Mouse (Mus musculus): ENCODE data around the gene Ppm1g. TPM values are rescaled to one million over a fixed set of nuclear protein-coding genes. Genes with fewer than 3 reads are reported as not detected.

Gene Ppm1g
- 41.1 and 43.2 TPM in 2 replicates for polyA plus RNA-seq (2012; rRNA removed)

GRCm38 (mm10) chr5:31220448-31221303, at the start of gene Ppm1g:
Gene Ppm1g (minus strand): TSS chr5:31220687.
- Histone ChIP-seq H3K27me3 (replicated peaks; ENCODE audit: control insufficient read depth, insufficient read depth, low read length) (no peaks in the 10 kb centered on the region), H3K4me1 (ENCODE audit: control insufficient read depth, insufficient read depth, low read length) (no peaks in the 10 kb centered on the region), H3K4me3 (ENCODE audit: insufficient read depth, low read depth, low read length) (peak within 1 kb of the TSS; percentile 93), H3K27ac (ENCODE audit: insufficient read depth, low read depth, low read length) (peak within 1 kb of the TSS; percentile 63), H3K36me3 (ENCODE audit: control insufficient read depth, insufficient read depth, low read length) (no peaks in the 10 kb centered on the region)
- DNase-seq: peak; percentile 98
- no peak for TF ChIP-seq CTCF (conservative IDR thresholded peaks at IDR 0.05; ENCODE audit: insufficient read depth, insufficient read length, low read depth, low read length)
- peak; percentile 95 for TF ChIP-seq POLR2A (IDR thresholded peaks at IDR 0.05; ENCODE audit: low read depth, low read length)
- WGBS: under 1% methylated on average over 70 of the region's 70 CpGs

- Histone ChIP-seq H3K36me3 (ENCODE audit: control insufficient read depth, insufficient read depth, low read length) (no peaks in the 10 kb centered on the region; the same call in 1 of the 2 replicates), H3K27me3 (replicated peaks; ENCODE audit: control insufficient read depth, insufficient read depth, low read length) (no peaks in the 10 kb centered on the region), H3K4me1 (ENCODE audit: control insufficient read depth, insufficient read depth, low read length) (no peaks in the 10 kb centered on the region), H3K27ac (ENCODE audit: insufficient read depth, low read depth, low read length) (no peak overlapping the region), H3K4me3 (ENCODE audit: insufficient read depth, low read depth, low read length) (no peak overlapping the region)
- TF ChIP-seq CTCF (conservative IDR thresholded peaks at IDR 0.05; ENCODE audit: insufficient read depth, insufficient read length, low read depth, low read length) (no peak), POLR2A (IDR thresholded peaks at IDR 0.05; ENCODE audit: low read depth, low read length) (no peak)
- DNase-seq: peak; percentile 24
- 67% methylated on average over 6 of the region's 6 CpGs for WGBS
Measured at GRCm38 (mm10) chr5:31267686-31268085, 47.2 kb upstream of the Ppm1g start.

- no peak for DNase-seq
- Histone ChIP-seq H3K27ac (ENCODE audit: insufficient read depth, low read depth, low read length) (no peak overlapping the region), H3K4me1 (ENCODE audit: control insufficient read depth, insufficient read depth, low read length) (no peaks in the 10 kb centered on the region), H3K27me3 (replicated peaks; ENCODE audit: control insufficient read depth, insufficient read depth, low read length) (no peaks in the 10 kb centered on the region), H3K36me3 (ENCODE audit: control insufficient read depth, insufficient read depth, low read length) (no peaks in the 10 kb centered on the region; the same call in 1 of the 2 replicates), H3K4me3 (ENCODE audit: insufficient read depth, low read depth, low read length) (no peak overlapping the region)
- no peak for TF ChIP-seq CTCF (conservative IDR thresholded peaks at IDR 0.05; ENCODE audit: insufficient read depth, insufficient read length, low read depth, low read length)
- TF ChIP-seq POLR2A (IDR thresholded peaks at IDR 0.05; ENCODE audit: low read depth, low read length): no peak
- 73% methylated on average over 7 of the region's 7 CpGs for WGBS
Measured at GRCm38 (mm10) chr5:31266101-31266500, 45.6 kb upstream of the Ppm1g start.

- no peak for DNase-seq
- 83% methylated on average over 11 of the region's 11 CpGs for WGBS
- Histone ChIP-seq H3K36me3 (ENCODE audit: control insufficient read depth, insufficient read depth, low read length) (0 out of 2 replicates have a peak, but pooled peaks cover 2% of the 10 kb centered on the region), H3K27ac (ENCODE audit: insufficient read depth, low read depth, low read length) (no peak overlapping the region), H3K27me3 (replicated peaks; ENCODE audit: control insufficient read depth, insufficient read depth, low read length) (no peaks in the 10 kb centered on the region), H3K4me1 (ENCODE audit: control insufficient read depth, insufficient read depth, low read length) (no peaks in the 10 kb centered on the region), H3K4me3 (ENCODE audit: insufficient read depth, low read depth, low read length) (no peak overlapping the region)
- TF ChIP-seq CTCF (conservative IDR thresholded peaks at IDR 0.05; ENCODE audit: insufficient read depth, insufficient read length, low read depth, low read length) (no peak), POLR2A (IDR thresholded peaks at IDR 0.05; ENCODE audit: low read depth, low read length) (no peak)
Measured at GRCm38 (mm10) chr5:31257616-31258015, 37.1 kb upstream of the Ppm1g start.

- no peaks in the 10 kb centered on the region for H3K27me3 ChIP-seq (replicated peaks; ENCODE audit: control insufficient read depth, insufficient read depth, low read length)
- H3K36me3 ChIP-seq (ENCODE audit: control insufficient read depth, insufficient read depth, low read length): 0 out of 2 replicates have a peak, but pooled peaks cover 2% of the 10 kb centered on the region
- no peak for DNase-seq
- 0 out of 2 replicates have a peak, but pooled peaks cover 5% of the 10 kb centered on the region for H3K4me1 ChIP-seq (ENCODE audit: control insufficient read depth, insufficient read depth, low read length)
- 56% methylated on average over 2 of the region's 2 CpGs for WGBS
- no peak overlapping the region for H3K4me3 ChIP-seq (ENCODE audit: insufficient read depth, low read depth, low read length)
- H3K27ac ChIP-seq (ENCODE audit: insufficient read depth, low read depth, low read length): no peak overlapping the region
- TF ChIP-seq CTCF (conservative IDR thresholded peaks at IDR 0.05; ENCODE audit: insufficient read depth, insufficient read length, low read depth, low read length) (no peak), POLR2A (IDR thresholded peaks at IDR 0.05; ENCODE audit: low read depth, low read length) (no peak)
Measured at GRCm38 (mm10) chr5:31255971-31256370, 35.5 kb upstream of the Ppm1g start.

- H3K27me3 ChIP-seq (replicated peaks; ENCODE audit: control insufficient read depth, insufficient read depth, low read length): no peaks in the 10 kb centered on the region
- 91% methylated on average over 2 of the region's 2 CpGs for WGBS
- H3K4me3 ChIP-seq (ENCODE audit: insufficient read depth, low read depth, low read length): no peak overlapping the region
- 0 out of 2 replicates have a peak, but pooled peaks cover 5% of the 10 kb centered on the region for H3K4me1 ChIP-seq (ENCODE audit: control insufficient read depth, insufficient read depth, low read length)
- H3K27ac ChIP-seq (ENCODE audit: insufficient read depth, low read depth, low read length): no peak overlapping the region
- peaks cover 3% of the 10 kb centered on the region; the same call in 1 of the 2 replicates for H3K36me3 ChIP-seq (ENCODE audit: control insufficient read depth, insufficient read depth, low read length)
- TF ChIP-seq POLR2A (IDR thresholded peaks at IDR 0.05; ENCODE audit: low read depth, low read length) (no peak), CTCF (conservative IDR thresholded peaks at IDR 0.05; ENCODE audit: insufficient read depth, insufficient read length, low read depth, low read length) (no peak)
- no peak for DNase-seq
Measured at GRCm38 (mm10) chr5:31255381-31255780, 34.9 kb upstream of the Ppm1g start.

- TF ChIP-seq CTCF (conservative IDR thresholded peaks at IDR 0.05; ENCODE audit: insufficient read depth, insufficient read length, low read depth, low read length) (no peak), POLR2A (IDR thresholded peaks at IDR 0.05; ENCODE audit: low read depth, low read length) (no peak)
- WGBS: 87% methylated on average over 8 of the region's 8 CpGs
- Histone ChIP-seq H3K27ac (ENCODE audit: insufficient read depth, low read depth, low read length) (no peak overlapping the region), H3K4me1 (ENCODE audit: control insufficient read depth, insufficient read depth, low read length) (0 out of 2 replicates have a peak, but pooled peaks cover 5% of the 10 kb centered on the region), H3K4me3 (ENCODE audit: insufficient read depth, low read depth, low read length) (no peak overlapping the region), H3K27me3 (replicated peaks; ENCODE audit: control insufficient read depth, insufficient read depth, low read length) (no peaks in the 10 kb centered on the region), H3K36me3 (ENCODE audit: control insufficient read depth, insufficient read depth, low read length) (peaks cover 8% of the 10 kb centered on the region)
- no peak for DNase-seq
Measured at GRCm38 (mm10) chr5:31254901-31255300, 34.4 kb upstream of the Ppm1g start.

Data from kidney, adult 2 months (tissue).